Mouse (Mus musculus) CD4-positive helper T cell, adult 2 months (primary cell): ENCODE measurements around the gene Tnrc6c.
A peak's percentile ranks its signal among the peaks of the same experiment; 100 is the strongest.

Experiments used
- DNase-seq: peaks from one replicate; pipeline ENCODE4 v3.0.0-alpha.2; 2012; ENCODE audit warnings: low read depth, missing footprints, low spot score

Tnrc6c gene

GRCm38 (mm10) chr11:117638386-117638785, 15.7 kb upstream of the Tnrc6c start:
- DNase-seq: no peak

GRCm38 (mm10) chr11:117638809-117639208, 15.3 kb upstream of the Tnrc6c start:
- peak; percentile 68 for DNase-seq

DNA sequence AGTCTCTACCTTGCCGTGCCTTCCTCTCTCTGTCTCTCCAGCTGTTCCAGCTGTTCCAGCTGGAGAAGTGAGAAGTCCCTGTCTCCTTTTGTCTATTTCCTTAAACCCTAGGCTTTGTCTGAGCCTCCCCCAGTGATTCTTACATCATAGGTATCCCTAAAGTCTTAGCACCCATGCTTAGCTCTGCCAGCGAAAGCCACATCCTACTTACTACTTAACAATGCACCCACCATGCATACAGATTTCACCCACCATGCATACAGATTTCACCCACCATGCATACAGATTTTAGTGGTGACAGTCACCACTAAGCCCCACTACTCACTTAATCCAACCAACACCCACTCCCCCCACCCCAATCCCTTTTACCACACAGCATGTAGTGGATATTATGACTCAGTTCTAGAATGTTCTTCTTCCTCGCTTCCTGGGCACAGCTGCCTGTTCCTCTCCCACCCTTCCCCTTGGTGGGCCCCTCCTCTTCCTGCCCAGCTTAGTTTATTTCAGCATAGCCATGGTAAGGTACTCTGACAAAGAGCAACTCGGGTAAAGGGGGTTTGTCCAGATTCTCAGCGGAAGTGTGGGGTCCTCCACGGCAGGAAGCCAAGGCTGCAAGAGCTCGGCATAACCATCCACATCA, 14.6 kb upstream of the Tnrc6c start:
- DNase-seq: peak; percentile 61

GRCm38 (mm10) chr11:117642181-117642580, 11.9 kb upstream of the Tnrc6c start:
- DNase-seq: no peak

DNA sequence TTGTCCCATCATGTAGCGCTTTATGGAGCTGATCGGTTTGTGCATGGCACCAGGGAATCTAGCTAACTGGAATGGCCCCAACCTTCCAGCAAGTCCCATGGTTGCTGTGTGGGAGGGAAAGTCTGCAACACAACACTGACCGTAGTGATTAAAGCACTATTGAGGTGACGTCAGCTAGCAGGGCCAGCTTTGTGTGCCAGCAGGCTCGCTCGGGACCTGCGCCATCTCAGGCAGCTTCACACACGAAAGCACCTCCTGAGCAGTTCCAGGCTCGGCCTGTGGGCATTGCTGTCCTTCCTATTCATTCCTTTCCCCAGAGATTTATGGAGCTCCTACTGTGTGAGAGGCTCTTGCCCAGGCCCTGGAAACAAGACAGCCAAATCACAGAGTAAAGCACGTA, 10.8 kb upstream of the Tnrc6c start:
- DNase-seq: no peak

- no peak for DNase-seq
Observed at GRCm38 (mm10) chr11:117646786-117647185, 7.3 kb upstream of the Tnrc6c start.

GRCm38 (mm10) chr11:117648005-117648404, 6.1 kb upstream of the Tnrc6c start:
- DNase-seq: no peak

- no peak for DNase-seq
Observed at GRCm38 (mm10) chr11:117650721-117651644, 3.1 kb upstream of the Tnrc6c start.

DNA sequence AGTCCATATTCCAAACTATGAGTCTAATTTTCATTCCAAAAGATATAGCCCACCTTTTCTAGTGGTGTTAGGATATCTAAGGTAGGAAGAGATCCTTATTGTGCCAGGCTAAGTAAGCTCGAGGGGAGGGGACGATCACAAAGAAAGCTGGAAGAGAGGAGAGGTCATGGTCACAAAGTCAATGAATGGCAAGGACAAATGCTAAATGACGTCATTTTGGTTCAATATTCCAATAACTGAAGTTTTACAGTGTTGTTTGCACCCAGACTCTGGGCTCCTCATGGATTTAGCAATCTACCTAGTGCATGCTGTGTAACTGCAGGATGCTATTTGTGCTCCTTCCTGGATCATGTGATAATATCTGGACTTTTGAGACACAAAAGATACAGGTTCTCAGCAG, 1.2 kb upstream of the Tnrc6c start:
- DNase-seq: no peak

DNA sequence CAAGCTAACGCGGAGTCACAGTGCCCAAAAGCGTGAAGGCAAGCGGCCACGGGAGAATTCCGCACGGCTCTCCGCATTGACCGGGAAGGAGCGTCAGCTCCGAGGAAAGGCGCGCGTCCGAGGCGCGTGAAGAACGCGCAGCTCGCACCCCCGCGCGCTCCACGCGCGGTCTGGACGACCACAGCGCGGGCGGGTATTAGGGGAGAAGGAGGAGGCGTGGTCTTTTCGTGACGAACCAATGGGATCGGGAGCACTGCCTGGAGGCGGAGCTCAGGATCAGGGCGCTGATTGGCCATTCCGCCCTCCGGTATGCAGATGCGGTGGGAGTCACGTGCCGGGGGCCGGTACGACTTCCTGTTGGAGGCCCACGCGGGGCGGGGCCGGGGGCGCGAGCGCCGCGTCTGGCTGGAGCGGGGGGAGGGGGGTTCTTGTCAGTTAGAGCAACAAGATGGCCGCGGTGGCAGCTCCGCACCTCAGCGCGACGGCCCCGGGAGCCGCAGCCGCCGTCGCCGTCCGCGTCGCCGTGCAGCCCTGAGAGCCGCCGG, 363 bp downstream of the Tnrc6c start:
- peak; percentile 99 for DNase-seq

DNA sequence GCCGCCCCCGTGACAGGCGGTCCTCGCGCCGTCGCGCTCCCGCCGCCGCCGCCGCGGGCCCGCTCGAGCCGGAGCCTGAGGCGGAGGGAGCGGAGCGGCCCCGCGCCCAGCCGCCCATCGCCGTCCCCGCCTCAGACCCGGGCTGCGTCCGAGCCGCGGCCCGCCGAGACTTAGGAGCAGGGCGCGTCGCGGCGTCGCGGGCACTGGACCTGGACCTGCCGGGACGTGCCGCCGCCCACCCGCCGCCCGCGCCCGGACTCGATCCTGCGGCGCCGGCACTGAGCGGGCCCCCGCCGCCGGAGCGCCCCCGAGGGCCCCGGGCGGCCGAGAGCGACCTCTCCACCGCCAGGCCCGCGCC, 824 bp downstream of the Tnrc6c start:
- no peak for DNase-seq

- peak; percentile 68 for DNase-seq
Observed at GRCm38 (mm10) chr11:117655292-117656076, 1.4 kb downstream of the Tnrc6c start.

- no peak for DNase-seq
Observed at GRCm38 (mm10) chr11:117656077-117656401, 1.9 kb downstream of the Tnrc6c start.

DNA sequence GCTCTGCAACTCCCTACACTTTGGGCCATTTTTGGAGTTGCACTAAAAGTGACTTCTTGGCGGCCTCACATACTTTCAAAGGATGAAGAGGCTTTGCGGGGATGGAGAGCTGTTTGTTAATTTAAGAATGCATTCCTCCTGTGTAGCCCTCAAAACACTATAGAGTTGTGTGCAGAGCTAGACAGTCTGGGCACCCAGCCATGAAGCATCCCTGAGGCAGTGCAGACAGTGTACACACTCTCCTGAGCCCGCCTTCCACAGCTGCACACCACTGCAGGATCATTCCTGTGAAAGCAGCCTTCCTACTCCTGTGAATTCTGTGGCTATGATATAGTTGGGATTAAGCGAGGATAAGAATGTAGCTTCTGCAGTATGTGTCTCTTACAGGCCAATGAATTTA, 4.9 kb downstream of the Tnrc6c start:
- DNase-seq: no peak

GRCm38 (mm10) chr11:117663036-117663809, 9.1 kb downstream of the Tnrc6c start:
- no peak for DNase-seq

DNA sequence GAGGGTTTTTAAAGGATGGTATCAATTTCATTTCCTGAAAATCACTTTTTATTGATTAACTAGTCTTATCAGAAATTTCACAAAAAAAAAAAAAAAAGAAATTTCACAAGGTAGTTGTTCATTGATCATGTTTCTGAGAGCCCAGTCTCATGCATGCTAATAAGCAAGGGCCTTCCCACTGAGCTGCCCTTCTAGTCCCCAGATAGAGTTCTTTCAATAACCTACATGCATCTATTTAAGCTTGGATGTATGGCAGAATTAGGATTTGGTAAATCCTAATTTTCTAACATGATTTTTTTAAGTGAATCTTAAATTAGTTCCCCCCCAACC, 9.7 kb downstream of the Tnrc6c start:
- DNase-seq: no peak

DNA sequence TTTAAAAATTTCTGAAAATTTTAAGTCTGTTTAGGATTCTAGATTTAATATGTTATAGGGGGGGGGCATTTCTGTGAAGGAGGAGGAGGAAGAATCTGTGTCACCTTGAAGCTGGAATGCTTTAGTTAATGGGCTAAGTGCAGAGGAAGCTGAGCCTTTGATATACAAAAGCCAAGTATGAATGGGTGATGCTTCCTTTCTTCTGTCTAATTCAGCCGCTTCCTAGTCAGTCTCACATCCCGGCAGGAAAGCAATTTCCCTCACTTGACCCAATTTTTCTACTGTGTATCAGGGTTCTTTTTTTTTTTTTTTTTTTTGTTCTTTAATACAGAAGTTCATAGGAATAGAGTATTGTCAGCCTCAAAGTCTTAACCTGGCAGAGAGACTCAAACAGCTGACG, 11.1 kb downstream of the Tnrc6c start:
- no peak for DNase-seq

GRCm38 (mm10) chr11:117666563-117666962, 12.5 kb downstream of the Tnrc6c start:
- peak; percentile 37 for DNase-seq

DNA sequence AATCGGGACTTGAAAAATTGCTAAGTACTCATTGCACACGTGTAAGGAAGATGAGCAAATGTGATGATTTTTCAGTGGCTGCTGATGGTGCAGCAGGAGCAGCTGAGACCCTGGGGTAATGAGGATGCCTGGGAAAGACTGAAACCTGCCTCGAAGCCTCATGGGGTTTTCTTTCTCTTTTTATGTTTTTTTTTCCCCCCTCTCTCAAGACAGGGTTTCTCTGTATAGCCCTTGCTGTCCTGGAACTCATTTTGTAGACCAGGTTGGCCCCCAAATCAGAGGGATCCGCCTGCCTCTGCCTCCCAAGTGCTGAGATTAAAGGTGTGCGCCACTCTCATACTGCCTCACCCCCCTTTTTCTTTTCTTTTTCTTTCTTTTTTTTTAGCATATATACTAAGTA, 13.1 kb downstream of the Tnrc6c start:
- DNase-seq: no peak

GRCm38 (mm10) chr11:117667825-117668224, 13.7 kb downstream of the Tnrc6c start:
- no peak for DNase-seq

DNA sequence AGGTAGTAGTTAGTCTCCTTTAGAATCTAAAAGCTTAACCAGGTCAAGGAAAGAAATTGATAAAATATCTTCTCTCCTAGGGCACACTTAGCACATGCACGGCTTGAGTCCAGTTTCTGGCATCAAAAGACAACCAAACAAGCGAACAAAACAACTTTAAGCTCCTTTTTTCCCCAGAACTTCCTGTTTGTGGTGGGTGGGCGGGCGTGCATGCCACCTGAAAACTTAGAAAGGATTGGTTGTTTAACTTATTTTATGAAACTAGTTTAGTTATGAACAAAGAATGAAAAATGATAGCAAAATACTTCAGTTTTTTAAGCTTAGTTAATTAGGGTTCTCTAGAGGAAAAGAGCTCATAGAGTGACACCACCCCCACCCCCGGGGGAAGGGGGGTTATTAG, 17.5 kb downstream of the Tnrc6c start:
- peak; percentile 62 for DNase-seq

- DNase-seq: peak; percentile 26
Observed at GRCm38 (mm10) chr11:117674531-117674930, 20.4 kb downstream of the Tnrc6c start.
